Mouse (Mus musculus) olfactory bulb, adult 2 months (tissue): ENCODE measurements around the gene Loxl4.

ENCODE experiments used
- CTCF ChIP-seq: fragments of 200-500 bp; IDR thresholded peaks from 2 replicates; pipeline ENCODE4 v1.5.1; 2012; ENCODE audit warnings: low read depth, mild to moderate bottlenecking, low read length, moderate library complexity; ENCODE audit not compliant: insufficient read depth
- POLR2A ChIP-seq: fragments of 200-500 bp; IDR thresholded peaks from 2 replicates; pipeline ENCODE4 v1.6.1; 2012; ENCODE audit warnings: mild to moderate bottlenecking, low read depth, low read length, moderate library complexity; ENCODE audit not compliant: insufficient read depth

- TF ChIP-seq CTCF (no peak), POLR2A (no peak)
Measured at GRCm38 (mm10) chr19:42576856-42577255, 35.8 kb downstream of the Loxl4 start.
